Mouse (Mus musculus) stomach, postnatal 0 days (tissue): ENCODE measurements around the gene Tmem242.

Experiments used
- CTCF ChIP-seq: IDR thresholded peaks from 2 replicates; pipeline ENCODE4 v1.5.1; 2016; ENCODE audit warnings: antibody characterized with exemption, low read depth, mild to moderate bottlenecking, moderate library complexity
- EP300 ChIP-seq: optimal IDR thresholded peaks from 2 replicates; pipeline ENCODE3; 2016; ENCODE audit warnings: antibody characterized with exemption

DNA sequence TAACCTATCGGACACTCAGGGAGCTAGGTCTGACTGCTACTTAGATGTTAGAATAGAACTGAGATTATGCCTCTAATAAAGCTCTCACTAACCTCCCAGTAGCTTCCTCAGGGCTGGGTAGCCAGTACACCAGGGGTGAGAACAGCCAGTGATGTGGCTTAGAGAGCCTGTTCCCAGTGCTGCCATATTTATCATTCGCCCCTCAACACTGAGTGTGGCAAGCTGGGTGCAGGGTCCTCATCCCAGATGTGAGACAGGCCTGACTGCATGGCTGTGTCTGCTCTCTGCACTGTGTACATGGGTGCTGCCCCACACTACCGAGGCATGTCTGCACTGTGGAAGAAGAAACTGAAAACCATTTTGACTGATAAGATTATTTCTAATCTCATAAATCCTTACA is 26.0 kb downstream of the Tmem242 start:
- TF ChIP-seq CTCF (no peak), EP300 (no peak)
